Mouse (Mus musculus) embryonic facial prominence, embryonic 13.5 days (tissue): ENCODE data around the gene Trappc12. TPM values are rescaled to one million over a fixed set of nuclear protein-coding genes. Genes with fewer than 3 reads are reported as not detected.

Experiments
- ATAC-seq: fragments of 200-750 bp; cut with Nextera tagmentation; 2 replicates; pipeline ENCODE4 v1.8.0; 2017; ENCODE audit warnings: low read depth; ENCODE audit not compliant: insufficient number of reproducible peaks, insufficient read depth, low FRiP score, low TSS enrichment
- H3K27ac ChIP-seq: fragments of 300-500 bp; sonication (generic); 2 replicates; pipeline ENCODE4 v1.5.1; 2015; ENCODE audit warnings: moderate library complexity, mild to moderate bottlenecking, inconsistent platforms
- H3K27me3 ChIP-seq: fragments of 300-500 bp; sonication (generic); 2 replicates; pipeline ENCODE4 v1.6.1; 2015; ENCODE audit warnings: mild to moderate bottlenecking, inconsistent platforms
- H3K36me3 ChIP-seq: fragments of 300-500 bp; sonication (generic); 2 replicates; pipeline ENCODE4 v1.6.1; 2015; ENCODE audit warnings: mild to moderate bottlenecking, inconsistent platforms
- H3K4me1 ChIP-seq: fragments of 300-500 bp; sonication (generic); 2 replicates; pipeline ENCODE4 v1.6.1; 2015; ENCODE audit warnings: inconsistent platforms
- H3K4me2 ChIP-seq: fragments of 300-500 bp; sonication (generic); 2 replicates; pipeline ENCODE4 v1.6.1; 2015; ENCODE audit warnings: moderate library complexity, mild to moderate bottlenecking, inconsistent platforms
- H3K4me3 ChIP-seq: fragments of 300-500 bp; sonication (generic); 2 replicates; pipeline ENCODE4 v1.5.1; 2015; ENCODE audit warnings: mild to moderate bottlenecking, inconsistent platforms
- H3K9ac ChIP-seq: fragments of 300-500 bp; sonication (generic); 2 replicates; pipeline ENCODE4 v1.6.1; 2015; ENCODE audit warnings: mild to moderate bottlenecking, inconsistent platforms
- H3K9me3 ChIP-seq: fragments of 300-500 bp; sonication (generic); 2 replicates; pipeline ENCODE4 v1.6.1; 2016; ENCODE audit warnings: inconsistent platforms
- WGBS: fragments of 180-500 bp; shearing (Covaris S2); methylation state at CpG from one replicate; pipeline ENCODE4 v1.1.7; 2015; ENCODE audit warnings: mixed read lengths; 5-methylcytosine and 5-hydroxymethylcytosine counted together
- polyA plus RNA-seq: library from polyadenylated mRNA; unstranded; fragments of >200 nt; fragmentation: Nextera tagmentation; extraction: Ambion mirVana; gene quantifications from 2 replicates; pipeline ENCODE4 v1.2.1, GENCODE M21; 2015

Gene Trappc12
- polyA plus RNA-seq, 1 experiment from 2014 or later: 47.1 TPM

DNA sequence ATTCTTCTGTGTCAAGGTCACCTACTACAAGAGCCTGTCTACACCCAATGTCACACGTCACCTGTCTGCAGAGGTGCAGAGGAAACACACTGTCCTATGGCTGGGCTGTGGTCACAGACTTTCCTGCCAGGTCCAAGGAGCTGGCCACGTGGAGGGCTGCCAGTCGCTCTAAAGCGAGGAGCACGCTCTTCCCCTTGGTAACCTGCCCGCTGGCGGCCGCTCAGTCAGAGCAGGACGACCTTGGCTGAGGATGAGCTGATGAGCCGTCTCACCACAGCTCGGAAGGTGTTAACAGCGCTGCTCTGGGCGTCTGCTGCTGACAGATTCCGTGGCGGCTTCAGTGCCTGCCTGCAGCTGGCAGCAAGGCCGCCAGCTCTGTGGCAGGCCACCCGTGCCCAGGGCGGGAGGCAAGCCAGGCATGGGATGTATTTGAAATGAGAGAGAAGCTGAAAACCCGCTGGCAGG lies 49.7 kb downstream of the Trappc12 start:
- Histone ChIP-seq H3K4me2 (no peak overlapping the region), H3K9ac (0 out of 2 replicates have a peak overlapping the region, but pooled peaks have one; percentile 49)
- WGBS: 86% methylated on average over 19 of the region's 19 CpGs

DNA sequence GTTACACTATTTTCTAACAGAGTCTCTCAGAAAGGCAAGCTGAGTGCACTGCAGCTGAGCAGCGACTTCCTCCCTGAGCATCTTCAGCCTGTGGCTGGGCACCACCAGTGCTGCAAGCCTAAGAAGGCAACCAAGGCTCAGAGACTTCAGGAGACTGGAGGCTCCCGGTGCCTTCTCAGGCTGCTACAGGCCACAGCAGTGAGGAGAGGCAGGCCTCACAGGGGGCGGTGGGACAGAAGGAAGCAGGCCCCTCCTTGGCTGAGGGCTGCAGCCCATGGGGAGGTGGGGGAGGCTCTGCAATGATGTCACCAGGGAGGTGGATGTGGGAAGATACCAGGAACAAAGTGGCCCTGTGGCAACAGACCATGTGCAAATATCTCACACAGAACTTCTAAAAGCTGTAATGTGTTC lies 50.2 kb downstream of the Trappc12 start:
- peak overlapping the region; percentile 49; the same call in 1 of the 2 replicates for H3K9ac ChIP-seq
- H3K27me3 ChIP-seq: no peaks in the 10 kb centered on the region
- H3K4me2 ChIP-seq: no peak overlapping the region
- no peaks in the 10 kb centered on the region for H3K9me3 ChIP-seq
- no peak for ATAC-seq
- no peak overlapping the region for H3K4me3 ChIP-seq
- 36% methylated on average over 3 of the region's 3 CpGs for WGBS
- H3K4me1 ChIP-seq: no peaks in the 10 kb centered on the region; the same call in 1 of the 2 replicates
- peaks cover 30% of the 10 kb centered on the region for H3K36me3 ChIP-seq
- peak overlapping the region; percentile 78 for H3K27ac ChIP-seq

More for the DNA sequence above, 49.7 kb downstream of the Trappc12 start:
- no peak for ATAC-seq
- Histone ChIP-seq H3K36me3 (peaks cover 25% of the 10 kb centered on the region), H3K4me1 (no peaks in the 10 kb centered on the region; the same call in 1 of the 2 replicates), H3K4me3 (no peak overlapping the region), H3K27ac (no peak overlapping the region; the same call in 1 of the 2 replicates), H3K27me3 (no peaks in the 10 kb centered on the region), H3K9me3 (no peaks in the 10 kb centered on the region)

DNA sequence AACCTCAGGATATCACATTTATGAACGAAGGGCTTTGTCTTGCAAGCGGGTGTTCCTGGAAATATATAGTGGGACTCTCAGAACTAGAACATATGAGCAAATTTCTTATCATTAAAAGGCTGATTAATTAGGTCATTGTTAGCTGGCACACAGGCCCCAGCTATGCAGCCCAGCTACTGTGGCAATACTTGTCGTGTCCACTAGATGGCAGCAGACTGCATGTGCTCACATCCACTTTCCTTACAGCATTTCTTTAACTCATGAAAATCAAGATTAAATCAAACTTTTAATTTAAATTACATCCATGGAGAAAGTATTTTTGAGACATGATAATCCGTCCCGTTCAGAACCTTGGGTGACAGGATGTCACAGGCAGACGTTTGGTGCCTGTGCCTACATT lies 50.6 kb downstream of the Trappc12 start:
- H3K4me2 ChIP-seq: no peak overlapping the region
- H3K4me3 ChIP-seq: no peak overlapping the region
- no peaks in the 10 kb centered on the region for H3K9me3 ChIP-seq
- no peak for ATAC-seq
- no peaks in the 10 kb centered on the region; the same call in 1 of the 2 replicates for H3K4me1 ChIP-seq
- 6% methylated on average over 6 of the region's 6 CpGs for WGBS
- H3K27ac ChIP-seq: peak overlapping the region; percentile 78; the same call in 1 of the 2 replicates
- H3K9ac ChIP-seq: no peak overlapping the region
- no peaks in the 10 kb centered on the region for H3K27me3 ChIP-seq
- H3K36me3 ChIP-seq: peaks cover 35% of the 10 kb centered on the region

DNA sequence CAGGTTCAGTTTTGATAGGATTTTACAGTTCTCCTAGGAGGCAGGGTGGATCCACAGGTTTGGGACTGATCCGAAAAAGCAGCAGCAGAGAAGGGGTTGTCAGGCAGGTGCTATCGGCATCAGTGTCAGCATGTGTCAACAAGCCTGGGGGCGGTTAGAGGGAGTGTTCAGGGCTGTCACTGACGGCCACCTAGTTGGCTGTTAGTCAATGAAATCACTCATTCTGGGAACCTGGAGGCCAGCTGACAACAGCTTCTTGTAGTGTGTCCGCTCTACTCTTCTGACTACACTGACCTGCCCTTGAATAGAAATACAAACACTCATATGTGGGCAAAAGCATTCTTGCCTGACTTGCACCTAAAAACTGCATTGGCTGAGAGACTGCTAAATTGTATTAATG lies 51.2 kb downstream of the Trappc12 start:
- Histone ChIP-seq H3K4me3 (no peak overlapping the region), H3K9ac (no peak overlapping the region), H3K36me3 (peaks cover 40% of the 10 kb centered on the region), H3K4me2 (no peak overlapping the region), H3K27me3 (no peaks in the 10 kb centered on the region), H3K27ac (no peak overlapping the region), H3K9me3 (no peaks in the 10 kb centered on the region), H3K4me1 (no peaks in the 10 kb centered on the region; the same call in 1 of the 2 replicates)
- WGBS: 75% methylated on average over 5 of the region's 5 CpGs
- ATAC-seq: no peak

DNA sequence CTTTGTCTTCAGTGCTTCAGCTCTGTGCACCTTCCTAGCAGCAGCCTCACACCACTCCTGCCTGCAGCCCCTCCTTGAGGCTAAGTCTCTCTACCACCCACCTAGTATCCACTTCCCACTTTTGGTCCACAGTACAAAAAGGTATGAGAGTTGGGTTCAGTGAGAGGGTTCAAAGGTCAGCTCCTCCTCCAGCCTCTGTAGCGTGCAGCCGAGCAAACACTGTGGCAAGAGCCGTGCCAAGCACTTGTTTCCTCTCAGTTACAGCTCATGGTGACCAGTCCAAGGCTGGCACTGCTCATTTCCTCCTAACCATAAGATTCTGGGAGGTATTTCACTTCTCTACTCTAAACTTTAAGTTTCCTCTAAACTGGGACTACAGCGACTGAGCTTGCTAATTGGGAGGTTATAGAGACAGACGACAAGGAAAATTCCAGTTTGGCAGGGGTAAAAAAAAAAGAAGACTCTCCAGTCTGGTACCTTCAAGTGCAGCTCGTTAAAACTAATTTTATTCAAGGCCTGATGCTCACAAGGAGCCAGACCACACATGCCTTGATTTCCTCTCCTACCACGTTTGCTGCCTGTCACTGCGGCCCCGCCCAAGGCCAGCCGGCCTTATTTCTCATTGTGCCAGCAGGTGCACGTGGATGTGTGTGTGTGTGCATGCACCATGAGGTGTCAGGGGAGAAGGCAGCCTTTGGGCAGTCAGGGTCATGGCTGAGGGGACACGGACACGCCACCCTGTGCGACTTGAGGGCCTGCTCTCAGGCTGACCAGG lies 52.3 kb downstream of the Trappc12 start:
- no peak for ATAC-seq
- H3K36me3 ChIP-seq: peaks cover 44% of the 10 kb centered on the region

DNA sequence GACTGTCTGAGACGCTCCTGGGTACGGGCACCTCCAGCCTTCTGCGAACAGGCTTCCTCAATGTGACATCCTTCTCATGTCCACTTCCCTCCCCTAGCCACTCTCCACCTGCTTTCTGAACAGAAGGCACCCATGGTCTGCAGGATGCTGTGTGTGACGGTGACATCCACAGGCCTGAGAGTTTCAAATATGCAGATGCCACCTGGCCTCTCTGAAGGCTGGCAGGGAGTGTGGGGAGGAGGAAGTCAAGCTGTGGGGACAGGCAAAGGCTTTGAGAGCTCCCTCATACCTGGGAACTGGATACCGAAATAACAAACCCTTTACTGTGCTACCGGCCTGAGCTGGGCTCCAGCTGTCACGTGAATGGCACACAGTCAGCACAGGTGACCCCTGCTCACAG lies 55.5 kb downstream of the Trappc12 start:
- 91% methylated on average over 7 of the region's 7 CpGs for WGBS
- no peak overlapping the region for H3K9ac ChIP-seq
- H3K27me3 ChIP-seq: no peaks in the 10 kb centered on the region
- no peaks in the 10 kb centered on the region for H3K4me1 ChIP-seq
- no peak overlapping the region for H3K27ac ChIP-seq
- ATAC-seq: no peak
- H3K9me3 ChIP-seq: no peaks in the 10 kb centered on the region
- no peak overlapping the region for H3K4me2 ChIP-seq
- peaks cover 63% of the 10 kb centered on the region for H3K36me3 ChIP-seq
- no peak overlapping the region for H3K4me3 ChIP-seq

More for the DNA sequence above, 52.3 kb downstream of the Trappc12 start:
- Histone ChIP-seq H3K9ac (no peak overlapping the region), H3K27me3 (no peaks in the 10 kb centered on the region), H3K4me1 (no peaks in the 10 kb centered on the region; the same call in 1 of the 2 replicates), H3K27ac (no peak overlapping the region), H3K4me2 (no peak overlapping the region), H3K9me3 (no peaks in the 10 kb centered on the region), H3K4me3 (no peak overlapping the region)
- WGBS: 77% methylated on average over 14 of the region's 14 CpGs

DNA sequence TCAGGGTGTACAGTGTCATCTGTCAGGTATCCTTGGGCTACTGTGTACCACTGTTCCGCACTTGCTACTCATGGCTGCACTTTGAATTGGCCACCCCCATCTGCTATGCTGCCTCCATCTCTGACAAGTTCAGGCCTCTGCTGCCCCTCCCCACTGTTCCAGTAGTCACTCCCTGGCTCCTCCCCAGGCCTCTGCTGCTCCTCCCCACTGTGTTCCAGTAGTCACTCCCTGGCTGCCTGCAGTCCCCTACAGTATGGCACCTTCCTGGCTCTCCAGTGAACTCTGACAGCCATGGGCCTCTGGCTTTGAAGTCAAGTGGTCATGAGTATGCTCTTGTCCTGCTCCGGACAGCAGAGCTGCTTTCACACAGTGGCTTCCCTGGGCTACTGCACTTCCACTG lies 56.0 kb downstream of the Trappc12 start:
- Histone ChIP-seq H3K9ac (0 out of 2 replicates have a peak overlapping the region, but pooled peaks have one; percentile 21), H3K4me1 (no peaks in the 10 kb centered on the region), H3K4me2 (no peak overlapping the region), H3K9me3 (no peaks in the 10 kb centered on the region), H3K27me3 (no peaks in the 10 kb centered on the region), H3K27ac (no peak overlapping the region), H3K36me3 (peaks cover 69% of the 10 kb centered on the region), H3K4me3 (no peak overlapping the region)
- no peak for ATAC-seq
- WGBS: 84% methylated on average over 2 of the region's 2 CpGs

DNA sequence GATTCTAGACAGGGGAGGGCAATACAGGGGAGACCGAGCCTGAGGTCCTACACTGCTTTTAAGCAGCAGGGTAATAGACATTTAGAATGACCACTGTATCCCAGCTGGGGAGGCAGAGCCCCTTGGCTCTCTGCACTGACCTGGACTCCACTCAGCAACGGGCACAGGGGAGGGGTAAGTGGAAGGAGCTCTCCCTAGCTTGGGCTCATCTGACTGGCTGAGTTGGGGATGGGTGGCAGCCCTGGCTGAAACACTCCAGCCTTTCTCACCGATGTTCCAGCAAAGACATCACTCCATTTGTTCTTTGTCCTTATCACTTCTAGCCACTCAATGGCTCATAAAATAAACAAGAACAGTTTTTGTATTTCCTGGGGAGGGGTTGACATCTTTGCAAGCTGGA lies 56.5 kb downstream of the Trappc12 start:
- H3K9ac ChIP-seq: no peak overlapping the region
- H3K27me3 ChIP-seq: no peaks in the 10 kb centered on the region
- no peak for ATAC-seq
- peaks cover 74% of the 10 kb centered on the region for H3K36me3 ChIP-seq
- no peak overlapping the region for H3K27ac ChIP-seq
- WGBS: 87% methylated on average over 3 of the region's 3 CpGs
- H3K9me3 ChIP-seq: no peaks in the 10 kb centered on the region
- H3K4me1 ChIP-seq: no peaks in the 10 kb centered on the region
- no peak overlapping the region for H3K4me3 ChIP-seq
- H3K4me2 ChIP-seq: no peak overlapping the region

DNA sequence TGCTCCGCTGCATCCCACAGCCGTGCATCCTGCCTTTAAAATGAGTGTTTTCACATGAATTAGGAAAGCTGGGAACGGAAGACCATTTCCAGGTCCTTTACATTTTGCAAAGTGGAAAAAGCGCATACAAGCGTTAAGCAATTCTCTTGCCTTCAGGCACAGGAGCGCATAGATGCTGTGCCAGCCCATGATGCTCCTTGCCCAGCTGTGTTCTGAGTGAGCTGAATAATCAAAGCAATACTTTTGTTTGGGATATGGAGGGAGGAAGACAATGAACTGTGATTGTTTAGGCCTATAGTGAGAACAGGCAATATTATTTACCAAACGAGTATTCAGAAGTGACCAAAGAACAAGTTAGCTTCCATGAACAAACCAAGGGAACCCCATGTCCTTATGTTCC lies 59.5 kb downstream of the Trappc12 start:
- WGBS: 93% methylated on average over 7 of the region's 7 CpGs
- no peak for ATAC-seq
- peaks cover 63% of the 10 kb centered on the region for H3K36me3 ChIP-seq

DNA sequence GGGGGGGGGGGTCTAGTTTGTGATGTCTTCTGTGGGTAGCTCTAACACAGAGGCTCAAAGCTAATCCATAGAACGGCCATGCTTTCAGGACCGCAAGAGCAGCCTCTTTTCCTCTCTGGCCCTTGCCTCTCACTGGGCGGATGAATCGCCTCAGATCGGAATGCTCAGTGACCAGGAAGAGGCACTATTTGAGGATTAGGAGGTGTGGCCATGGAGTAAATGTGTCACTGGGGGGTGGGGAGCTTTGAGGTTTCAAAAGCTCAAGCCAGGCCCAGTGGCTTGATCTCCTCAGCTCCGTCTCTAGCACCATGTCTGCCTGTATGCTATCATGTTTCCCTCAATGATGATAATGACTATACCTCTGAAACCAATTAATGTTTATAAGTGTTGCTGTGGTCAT lies 61.3 kb downstream of the Trappc12 start:
- H3K27me3 ChIP-seq: no peaks in the 10 kb centered on the region
- WGBS: 90% methylated on average over 6 of the region's 6 CpGs
- H3K4me1 ChIP-seq: no peaks in the 10 kb centered on the region
- no peaks in the 10 kb centered on the region for H3K9me3 ChIP-seq
- peaks cover 55% of the 10 kb centered on the region for H3K36me3 ChIP-seq
- no peak overlapping the region for H3K4me3 ChIP-seq
- no peak for ATAC-seq
- no peak overlapping the region for H3K4me2 ChIP-seq
- no peak overlapping the region for H3K9ac ChIP-seq
- no peak overlapping the region for H3K27ac ChIP-seq

More for the DNA sequence above, 59.5 kb downstream of the Trappc12 start:
- Histone ChIP-seq H3K4me2 (no peak overlapping the region), H3K27me3 (no peaks in the 10 kb centered on the region), H3K27ac (no peak overlapping the region), H3K9ac (no peak overlapping the region), H3K4me3 (no peak overlapping the region), H3K4me1 (no peaks in the 10 kb centered on the region), H3K9me3 (no peaks in the 10 kb centered on the region)

DNA sequence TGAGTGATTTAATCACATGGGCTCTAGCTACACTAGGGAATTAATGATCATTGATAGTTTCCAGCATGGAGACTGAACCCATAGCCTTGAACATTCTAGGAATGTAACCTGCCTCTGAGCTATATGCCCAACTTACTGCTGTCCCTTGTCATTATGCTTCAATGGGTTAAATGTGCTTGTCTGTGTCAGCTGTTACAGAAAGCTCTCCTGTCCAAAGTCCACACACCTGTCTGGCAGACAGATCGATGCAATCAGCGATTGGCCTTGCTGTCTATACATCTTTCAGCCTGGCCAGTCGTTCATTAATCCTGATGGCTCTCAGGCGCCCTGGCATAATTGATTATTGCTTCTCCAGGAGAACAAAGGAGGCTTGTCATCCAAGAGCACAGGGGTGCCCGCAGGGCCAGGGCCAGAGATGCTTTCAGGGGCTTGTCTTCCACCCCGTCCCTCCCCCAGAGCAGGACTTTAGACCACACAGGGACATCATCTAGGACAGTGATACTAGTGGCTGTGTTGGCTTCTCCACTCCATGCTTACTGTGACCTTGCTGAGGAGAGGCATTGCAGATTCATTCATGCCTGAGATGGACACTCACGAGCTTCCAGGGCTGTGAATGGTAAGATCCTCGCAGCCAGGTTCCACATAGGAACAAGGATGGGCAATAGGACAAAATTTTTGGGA lies 63.9 kb downstream of the Trappc12 start:
- 57% methylated on average over 8 of the region's 8 CpGs for WGBS

More for the DNA sequence above, 63.9 kb downstream of the Trappc12 start:
- Histone ChIP-seq H3K9ac (no peak overlapping the region), H3K27ac (no peak overlapping the region), H3K9me3 (no peaks in the 10 kb centered on the region), H3K36me3 (peaks cover 50% of the 10 kb centered on the region), H3K4me1 (no peaks in the 10 kb centered on the region), H3K4me3 (no peak overlapping the region), H3K4me2 (no peak overlapping the region), H3K27me3 (no peaks in the 10 kb centered on the region)
- ATAC-seq: no peak
